Mouse (Mus musculus): ENCODE measurements at regions not wholly inside any gene's neighbourhood (a gene's known extent, or its start where the extent isn't known, plus 50 kb on each side); places are given as distances from the start of the nearest gene placed in this dataset.

GRCm38 (mm10) chr17:22673891-22674622 is 73.3 kb downstream of the Vmn2r112 start:
- DNase-seq: peak; percentile 37
